Mouse (Mus musculus): ENCODE measurements around the gene Rbm4b.

DNA sequence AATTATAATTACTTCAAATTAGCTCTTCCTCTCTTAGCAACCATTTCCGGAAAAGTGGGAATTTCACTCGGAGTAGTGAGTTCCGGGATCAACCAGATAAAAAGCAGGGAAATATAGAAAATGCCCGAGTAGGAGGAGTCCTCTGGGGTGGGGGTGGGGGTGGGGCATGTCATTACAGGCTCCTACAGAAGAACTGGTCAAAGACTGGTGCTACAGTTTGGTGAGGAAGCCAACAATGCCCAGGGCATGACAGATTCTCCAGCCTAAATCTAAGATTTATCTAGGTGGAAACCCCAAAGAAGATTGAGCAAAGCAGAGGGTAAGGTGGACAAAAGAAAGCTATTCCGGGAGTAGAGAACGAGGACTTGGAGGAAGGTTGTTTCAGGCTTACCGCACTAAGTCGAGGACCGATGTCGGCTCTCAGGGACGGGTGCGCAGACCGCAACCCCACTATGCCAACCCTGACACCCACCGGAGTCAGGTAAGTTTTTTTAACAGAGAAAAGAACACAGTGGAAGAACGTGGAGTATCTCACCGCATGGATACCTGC, 37.1 kb downstream of the Rbm4b start:
- TF ChIP-seq POLR2A (IDR thresholded peaks at IDR 0.05; ENCODE audit: borderline replicate concordance, insufficient read depth, low read length) (no peak), CTCF (IDR thresholded peaks at IDR 0.05; ENCODE audit: borderline replicate concordance, insufficient read depth, low read depth, low read length) (no peak)
